Mouse (Mus musculus): ENCODE results near the gene H2afx.
A peak's percentile ranks its signal among the peaks of the same experiment; 100 is the strongest.
"Not testable (repeated sequence)": the region's sequence is repeated elsewhere in the genome, so short reads cannot be mapped to it uniquely, and the experiment has no call there.

The H2afx gene

GRCm38 (mm10) chr9:44318076-44318825, 16.2 kb upstream of the H2afx start:
- DNase-seq (ENCODE audit: low read depth, low spot score), result no peak

GRCm38 (mm10) chr9:44318826-44319095, 15.7 kb upstream of the H2afx start:
- no peak for DNase-seq (ENCODE audit: low read depth, low spot score)

GRCm38 (mm10) chr9:44319105-44319886, 15.2 kb upstream of the H2afx start:
- no peak for DNase-seq (ENCODE audit: low read depth, low spot score)

- peak; percentile 94 for DNase-seq (ENCODE audit: low read depth, low spot score)
Observed at GRCm38 (mm10) chr9:44319887-44320798, 14.4 kb upstream of the H2afx start, which contains the start of gene C2cd2l. C2cd2l (minus strand) TSS chr9:44320285.

- DNase-seq (ENCODE audit: low read depth, low spot score), result no peak
Observed at GRCm38 (mm10) chr9:44320799-44321133, 13.7 kb upstream of the H2afx start.

GRCm38 (mm10) chr9:44323656-44324055, 10.8 kb upstream of the H2afx start:
- not testable (repeated sequence) for DNase-seq (ENCODE audit: low read depth, low spot score)

- DNase-seq (ENCODE audit: low read depth, low spot score), result no peak
Observed at GRCm38 (mm10) chr9:44324147-44324546, 10.3 kb upstream of the H2afx start.

GRCm38 (mm10) chr9:44325032-44325767, 9.3 kb upstream of the H2afx start:
- not testable (repeated sequence) for DNase-seq (ENCODE audit: low read depth, low spot score)

GRCm38 (mm10) chr9:44325768-44326370, 8.6 kb upstream of the H2afx start, which contains the start of gene Dpagt1:
Dpagt1 (plus strand) TSS chr9:44326019.
- DNase-seq (ENCODE audit: low read depth, low spot score), result no peak

GRCm38 (mm10) chr9:44326371-44327063, 8.0 kb upstream of the H2afx start:
- DNase-seq (ENCODE audit: low read depth, low spot score), result peak; percentile 84

GRCm38 (mm10) chr9:44327064-44327711, 7.3 kb upstream of the H2afx start:
- DNase-seq (ENCODE audit: low read depth, low spot score), result no peak

GRCm38 (mm10) chr9:44327926-44328325, 6.6 kb upstream of the H2afx start:
- DNase-seq (ENCODE audit: low read depth, low spot score), result no peak

GRCm38 (mm10) chr9:44330736-44331135, 3.8 kb upstream of the H2afx start:
- no peak for DNase-seq (ENCODE audit: low read depth, low spot score)

- no peak for DNase-seq (ENCODE audit: low read depth, low spot score)
Observed at GRCm38 (mm10) chr9:44332918-44333638, 1.4 kb upstream of the H2afx start.

- DNase-seq (ENCODE audit: low read depth, low spot score), result no peak
Observed at GRCm38 (mm10) chr9:44335331-44336092, 1.0 kb downstream of the H2afx start.

GRCm38 (mm10) chr9:44336093-44336406, 1.6 kb downstream of the H2afx start:
- DNase-seq (ENCODE audit: low read depth, low spot score), result no peak

- not testable (repeated sequence) for DNase-seq (ENCODE audit: low read depth, low spot score)
Observed at GRCm38 (mm10) chr9:44336513-44336912, 2.0 kb downstream of the H2afx start.

GRCm38 (mm10) chr9:44336964-44337363, 2.5 kb downstream of the H2afx start:
- DNase-seq (ENCODE audit: low read depth, low spot score), result no peak
